Mouse (Mus musculus) kidney, adult 2 months (tissue): ENCODE results near the gene Unc45b.

Experiments used
- CTCF ChIP-seq: fragments of 200-500 bp; conservative IDR thresholded peaks from 2 replicates; pipeline ENCODE4 v1.5.1; 2011; ENCODE audit warnings: low read depth, mild to moderate bottlenecking, control low read depth, low read length, moderate library complexity, mixed read lengths; ENCODE audit not compliant: insufficient read depth, insufficient read length
- POLR2A ChIP-seq: fragments of 200-500 bp; IDR thresholded peaks from one replicate; pipeline ENCODE4 v1.6.1; 2011; ENCODE audit warnings: low read depth, low read length, control low read depth

DNA sequence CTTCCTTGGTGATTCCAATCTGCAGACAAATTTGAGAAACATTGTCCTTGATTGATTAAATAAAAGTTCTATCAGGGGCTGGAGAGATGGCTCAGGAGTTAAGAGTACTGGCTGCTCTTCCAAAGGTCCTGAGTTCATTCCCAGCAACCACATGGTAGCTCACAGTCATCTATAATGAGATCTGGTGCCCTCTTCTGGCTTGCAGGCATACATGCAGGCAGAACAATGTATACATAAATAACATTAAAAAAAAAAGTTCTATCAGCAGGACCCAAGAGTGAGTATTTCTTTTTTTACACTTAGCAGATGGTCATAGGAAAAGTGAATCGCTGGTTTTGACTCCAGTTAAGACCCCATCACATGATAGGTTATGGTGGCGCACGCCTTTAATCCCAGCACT, 23.8 kb upstream of the Unc45b start:
- TF ChIP-seq CTCF (peak; percentile 29), POLR2A (no peak)
